Mouse (Mus musculus) neural tube, embryonic 15.5 days (tissue): ENCODE measurements around the gene Tnfrsf1b. TPM values are rescaled to one million over a fixed set of nuclear protein-coding genes. Genes with fewer than 3 reads are reported as not detected.

Source experiments
- ATAC-seq: fragments of 200-750 bp; cut with Nextera tagmentation; 2 replicates; pipeline ENCODE4 v1.8.0; 2017; ENCODE audit warnings: mild to moderate bottlenecking, moderate TSS enrichment, moderate library complexity; ENCODE audit not compliant: low FRiP score
- H3K27ac ChIP-seq: fragments of 300-500 bp; sonication (generic); replicated peaks from 2 replicates; pipeline ENCODE4 v1.5.1; 2015; ENCODE audit warnings: mild to moderate bottlenecking, inconsistent platforms
- H3K27me3 ChIP-seq: fragments of 300-500 bp; sonication (generic); replicated peaks from 2 replicates; pipeline ENCODE4 v1.6.1; 2015; ENCODE audit warnings: inconsistent platforms
- H3K36me3 ChIP-seq: fragments of 300-500 bp; sonication (generic); 2 replicates; pipeline ENCODE4 v1.6.1; 2015; ENCODE audit warnings: inconsistent platforms
- H3K4me1 ChIP-seq: fragments of 300-500 bp; sonication (generic); 2 replicates; pipeline ENCODE4 v1.6.1; 2015; ENCODE audit warnings: inconsistent platforms
- H3K4me2 ChIP-seq: fragments of 300-500 bp; sonication (generic); 2 replicates; pipeline ENCODE4 v1.6.1; 2015; ENCODE audit warnings: inconsistent platforms, mild to moderate bottlenecking, moderate library complexity
- H3K4me3 ChIP-seq: fragments of 300-500 bp; sonication (generic); replicated peaks from 2 replicates; pipeline ENCODE4 v1.5.1; 2015; ENCODE audit warnings: mild to moderate bottlenecking, inconsistent platforms
- H3K9ac ChIP-seq: fragments of 300-500 bp; sonication (generic); replicated peaks from 2 replicates; pipeline ENCODE4 v1.6.1; 2015; ENCODE audit warnings: mild to moderate bottlenecking, inconsistent platforms
- H3K9me3 ChIP-seq: fragments of 300-500 bp; sonication (generic); replicated peaks from 2 replicates; pipeline ENCODE4 v1.6.1; 2016; ENCODE audit warnings: inconsistent platforms
- WGBS: fragments of 180-500 bp; shearing (Covaris S2); methylation state at CpG from one replicate; pipeline ENCODE4 v1.1.7; 2015; ENCODE audit warnings: mixed read lengths; 5-methylcytosine and 5-hydroxymethylcytosine counted together
- polyA plus RNA-seq: library from polyadenylated mRNA; unstranded; fragments of >200 nt; fragmentation: Nextera tagmentation; extraction: Ambion mirVana; gene quantifications from 2 replicates; pipeline ENCODE4 v1.2.1, GENCODE M21; 2015

The Tnfrsf1b gene
- polyA plus RNA-seq, 1 experiment from 2014 or later, result 4.5 TPM

GRCm38 (mm10) chr4:145233487-145234228 lies 13.0 kb downstream of the Tnfrsf1b start:
- Histone ChIP-seq H3K4me1 (no peaks in the 10 kb centered on the region), H3K27ac (no peak overlapping the region), H3K9me3 (no peaks in the 10 kb centered on the region), H3K4me3 (no peak overlapping the region), H3K9ac (no peak overlapping the region), H3K4me2 (no peak overlapping the region), H3K36me3 (no peaks in the 10 kb centered on the region), H3K27me3 (no peaks in the 10 kb centered on the region)
- WGBS, result 26% methylated on average over 3 of the region's 3 CpGs
- ATAC-seq, result no peak

GRCm38 (mm10) chr4:145231732-145232131 lies 14.9 kb downstream of the Tnfrsf1b start:
- Histone ChIP-seq H3K4me2 (no peak overlapping the region), H3K9ac (no peak overlapping the region), H3K9me3 (no peaks in the 10 kb centered on the region), H3K4me3 (no peak overlapping the region), H3K27ac (no peak overlapping the region), H3K4me1 (no peaks in the 10 kb centered on the region), H3K36me3 (no peaks in the 10 kb centered on the region), H3K27me3 (no peaks in the 10 kb centered on the region)
- ATAC-seq, result no peak
- 86% methylated on average over 5 of the region's 5 CpGs for WGBS

DNA sequence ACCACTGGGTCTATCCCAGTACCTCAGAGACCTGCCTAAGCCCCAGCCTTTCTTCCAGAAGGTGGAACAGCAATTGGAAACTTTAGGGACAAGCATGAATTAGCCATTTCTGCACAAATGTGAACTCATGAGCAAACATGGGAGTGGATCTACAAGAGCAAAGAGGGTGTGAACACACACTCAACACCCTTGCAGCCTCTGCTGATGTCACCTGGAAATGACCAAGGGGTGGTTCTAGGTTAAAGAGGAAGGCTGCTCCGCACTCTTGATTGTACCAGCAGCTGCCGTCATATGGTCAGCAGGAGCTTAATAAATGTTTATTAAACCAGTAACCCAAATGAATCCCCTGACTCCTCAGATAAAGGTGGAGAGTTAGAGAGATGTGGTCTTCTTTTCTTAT lies 16.0 kb downstream of the Tnfrsf1b start:
- H3K4me1 ChIP-seq, result no peaks in the 10 kb centered on the region
- no peak overlapping the region for H3K27ac ChIP-seq
- H3K4me3 ChIP-seq, result no peak overlapping the region
- no peak for ATAC-seq
- no peaks in the 10 kb centered on the region for H3K36me3 ChIP-seq
- no peaks in the 10 kb centered on the region for H3K9me3 ChIP-seq
- H3K4me2 ChIP-seq, result no peak overlapping the region
- H3K9ac ChIP-seq, result no peak overlapping the region
- H3K27me3 ChIP-seq, result no peaks in the 10 kb centered on the region
- WGBS, result 88% methylated on average over 2 of the region's 2 CpGs

- Histone ChIP-seq H3K9ac (no peak overlapping the region), H3K4me2 (no peak overlapping the region), H3K27me3 (no peaks in the 10 kb centered on the region), H3K36me3 (no peaks in the 10 kb centered on the region), H3K4me1 (no peaks in the 10 kb centered on the region), H3K9me3 (no peaks in the 10 kb centered on the region), H3K27ac (no peak overlapping the region), H3K4me3 (no peak overlapping the region)
- ATAC-seq, result no peak
- 92% methylated on average over 5 of the region's 5 CpGs for WGBS
Measured at GRCm38 (mm10) chr4:145229524-145230163, 17.0 kb downstream of the Tnfrsf1b start.

DNA sequence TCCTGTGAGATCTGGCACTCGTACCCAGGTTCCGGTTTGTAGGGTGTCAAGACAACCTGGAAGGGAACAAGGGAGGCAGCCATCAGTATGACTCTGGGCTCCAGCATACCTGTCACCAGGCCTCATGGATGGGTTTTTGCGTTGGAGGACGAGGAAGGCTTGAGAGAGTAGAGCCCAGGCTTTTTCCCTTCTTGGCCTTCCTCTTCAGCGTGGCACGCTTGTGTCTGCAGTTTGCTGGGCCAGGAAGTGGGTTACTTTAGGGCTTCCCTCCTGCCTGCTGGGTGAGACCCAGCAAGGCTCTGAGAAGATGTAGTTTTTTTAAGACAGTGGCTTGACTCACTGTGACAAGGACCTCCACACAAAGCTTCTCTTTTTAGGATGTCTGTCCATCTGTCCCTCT lies 17.6 kb downstream of the Tnfrsf1b start:
- no peaks in the 10 kb centered on the region for H3K9me3 ChIP-seq
- H3K9ac ChIP-seq, result no peak overlapping the region
- no peaks in the 10 kb centered on the region for H3K4me1 ChIP-seq
- H3K4me3 ChIP-seq, result no peak overlapping the region
- H3K27me3 ChIP-seq, result no peaks in the 10 kb centered on the region
- ATAC-seq, result no peak
- no peak overlapping the region for H3K27ac ChIP-seq
- H3K36me3 ChIP-seq, result no peaks in the 10 kb centered on the region
- H3K4me2 ChIP-seq, result no peak overlapping the region
- 95% methylated on average over 6 of the region's 6 CpGs for WGBS

- Histone ChIP-seq H3K4me2 (no peak overlapping the region), H3K4me3 (no peak overlapping the region), H3K4me1 (no peaks in the 10 kb centered on the region), H3K9me3 (no peaks in the 10 kb centered on the region), H3K9ac (no peak overlapping the region), H3K27ac (no peak overlapping the region), H3K27me3 (no peaks in the 10 kb centered on the region), H3K36me3 (no peaks in the 10 kb centered on the region)
- WGBS, result 96% methylated on average over 4 of the region's 4 CpGs
- ATAC-seq, result no peak
Measured at GRCm38 (mm10) chr4:145224613-145225012, 22.1 kb downstream of the Tnfrsf1b start.

- no peaks in the 10 kb centered on the region for H3K9me3 ChIP-seq
- ATAC-seq, result no peak
- H3K4me2 ChIP-seq, result no peak overlapping the region
- H3K36me3 ChIP-seq, result no peaks in the 10 kb centered on the region
- no peak overlapping the region for H3K9ac ChIP-seq
- H3K27me3 ChIP-seq, result no peaks in the 10 kb centered on the region
- no peak overlapping the region for H3K4me3 ChIP-seq
- 84% methylated on average over 8 of the region's 8 CpGs for WGBS
- H3K4me1 ChIP-seq, result no peaks in the 10 kb centered on the region
- H3K27ac ChIP-seq, result no peak overlapping the region
Measured at GRCm38 (mm10) chr4:145222064-145222463, 24.6 kb downstream of the Tnfrsf1b start.

DNA sequence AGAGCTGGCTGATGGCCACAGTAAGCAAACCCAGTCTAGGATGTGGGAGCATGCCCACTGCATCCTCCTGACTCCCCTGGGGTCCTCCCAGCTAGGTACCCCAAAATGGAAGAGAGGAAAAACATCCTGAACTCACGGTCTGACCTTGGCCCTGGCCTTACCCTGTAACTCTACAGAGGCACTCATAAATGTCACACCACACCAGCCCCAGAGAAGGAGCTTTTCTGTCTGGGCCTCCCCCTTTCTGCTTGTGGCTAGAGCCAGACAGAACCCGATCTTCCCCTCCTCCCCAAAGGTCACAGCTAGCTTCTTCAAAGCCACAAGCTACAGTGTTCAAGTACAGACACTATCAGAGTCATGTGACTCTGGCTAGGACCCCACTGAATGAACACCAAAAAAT lies 25.3 kb downstream of the Tnfrsf1b start:
- ATAC-seq, result no peak
- WGBS, result 69% methylated on average over 2 of the region's 2 CpGs

DNA sequence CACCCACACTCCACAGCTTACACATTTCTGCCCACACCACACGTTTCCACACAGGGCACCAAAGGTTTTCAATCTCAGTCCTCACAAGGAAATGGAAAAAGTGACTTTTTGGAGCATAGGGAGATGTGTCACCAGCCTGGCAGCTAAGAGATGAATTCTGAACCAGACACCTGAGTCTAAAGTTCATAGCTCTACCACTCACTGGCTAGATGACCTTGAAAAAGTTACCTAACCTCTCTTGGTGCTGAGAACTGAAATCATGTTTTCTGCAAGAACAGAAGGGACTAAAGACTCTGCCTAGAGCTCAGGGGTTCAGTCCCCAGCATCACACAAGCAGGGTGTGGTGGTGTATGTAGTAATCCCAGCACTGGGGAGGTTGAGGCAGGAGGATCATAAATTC lies 26.7 kb downstream of the Tnfrsf1b start:
- no peaks in the 10 kb centered on the region for H3K9me3 ChIP-seq
- H3K27ac ChIP-seq, result no peak overlapping the region
- H3K4me3 ChIP-seq, result no peak overlapping the region
- H3K9ac ChIP-seq, result no peak overlapping the region
- no peaks in the 10 kb centered on the region for H3K36me3 ChIP-seq
- H3K4me2 ChIP-seq, result no peak overlapping the region
- WGBS, result 88% methylated on average over 1 of the region's 1 CpGs
- H3K27me3 ChIP-seq, result no peaks in the 10 kb centered on the region
- no peak for ATAC-seq
- H3K4me1 ChIP-seq, result peaks cover 4% of the 10 kb centered on the region; the same call in 1 of the 2 replicates

More for the DNA sequence above, 25.3 kb downstream of the Tnfrsf1b start:
- Histone ChIP-seq H3K27me3 (no peaks in the 10 kb centered on the region), H3K9me3 (no peaks in the 10 kb centered on the region), H3K4me3 (no peak overlapping the region), H3K9ac (no peak overlapping the region), H3K27ac (no peak overlapping the region), H3K4me1 (no peaks in the 10 kb centered on the region), H3K36me3 (no peaks in the 10 kb centered on the region), H3K4me2 (no peak overlapping the region)

GRCm38 (mm10) chr4:145219240-145219985 lies 27.3 kb downstream of the Tnfrsf1b start:
- no peak overlapping the region for H3K9ac ChIP-seq
- no peak for ATAC-seq
- WGBS, result 69% methylated on average over 15 of the region's 15 CpGs

GRCm38 (mm10) chr4:145217837-145218236 lies 28.8 kb downstream of the Tnfrsf1b start:
- H3K4me3 ChIP-seq, result no peak overlapping the region
- H3K4me1 ChIP-seq, result peaks cover 16% of the 10 kb centered on the region
- ATAC-seq, result no peak
- H3K9ac ChIP-seq, result no peak overlapping the region
- H3K27ac ChIP-seq, result no peak overlapping the region
- WGBS, result 81% methylated on average over 5 of the region's 5 CpGs
- no peaks in the 10 kb centered on the region for H3K9me3 ChIP-seq
- H3K4me2 ChIP-seq, result no peak overlapping the region
- H3K27me3 ChIP-seq, result no peaks in the 10 kb centered on the region
- H3K36me3 ChIP-seq, result no peaks in the 10 kb centered on the region

More at GRCm38 (mm10) chr4:145219240-145219985, 27.3 kb downstream of the Tnfrsf1b start:
- Histone ChIP-seq H3K4me1 (peaks cover 10% of the 10 kb centered on the region), H3K4me2 (no peak overlapping the region), H3K27ac (no peak overlapping the region), H3K36me3 (no peaks in the 10 kb centered on the region), H3K4me3 (no peak overlapping the region), H3K27me3 (no peaks in the 10 kb centered on the region), H3K9me3 (no peaks in the 10 kb centered on the region)

DNA sequence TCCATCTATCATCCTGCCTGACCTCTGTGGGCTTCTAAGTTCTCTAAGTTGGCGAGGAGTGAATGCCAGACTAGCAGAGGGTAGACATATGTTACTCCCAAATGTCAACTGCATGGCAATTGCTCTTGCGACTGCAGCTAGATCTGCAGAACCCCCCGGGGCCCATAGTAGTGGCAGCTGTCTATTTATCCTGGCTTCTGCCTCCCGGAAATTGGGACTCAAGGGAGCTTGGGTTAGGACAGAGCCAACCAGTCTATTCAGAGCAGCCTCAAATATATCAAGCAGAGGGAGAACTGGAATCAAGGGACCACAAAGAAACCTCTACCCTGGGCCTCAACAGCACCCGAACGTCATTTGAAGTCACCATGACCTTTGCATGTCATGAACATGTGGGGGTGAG lies 29.6 kb downstream of the Tnfrsf1b start:
- WGBS, result 63% methylated on average over 6 of the region's 6 CpGs
- ATAC-seq, result no peak
- Histone ChIP-seq H3K9ac (no peak overlapping the region), H3K4me3 (no peak overlapping the region), H3K27ac (no peak overlapping the region), H3K9me3 (no peaks in the 10 kb centered on the region), H3K4me1 (peaks cover 16% of the 10 kb centered on the region), H3K36me3 (no peaks in the 10 kb centered on the region), H3K27me3 (no peaks in the 10 kb centered on the region), H3K4me2 (no peak overlapping the region)
